Mouse (Mus musculus) gastrocnemius, postnatal 4 days (tissue): ENCODE data around the gene Cenpa. TPM values are rescaled to one million over a fixed set of nuclear protein-coding genes. Genes with fewer than 3 reads are reported as not detected.

ENCODE experiments used
- DNase-seq, 2 experiments: peaks; one replicate each; pipeline ENCODE4 v3.0.0; 2021 to 2022; ENCODE audit warnings: low spot score in 2 of 2, mixed read lengths in 2 of 2
- long read RNA-seq, 2 experiments: library from polyadenylated mRNA; stranded (forward); transcript quantifications; one replicate each; pipeline ENCODE4 v2.0.0; 2021
- total RNA-seq, 2 experiments: library from RNA; stranded (reverse); gene quantifications; 2 replicates each; pipeline ENCODE4 v1.2.3; 2021

Gene Cenpa
- total RNA-seq, result 10 to 100 TPM; 28.7 to 39.2 TPM
- long read RNA-seq, experiment 1, transcript Cenpa-205 (5 exons, 1,466 nt), result minor isoform, 14 of 35 reads
- long read RNA-seq, experiment 1, transcript Cenpa-202 (6 exons, 1,031 nt), result major isoform, 15 of 35 reads
- long read RNA-seq, experiment 1, partial matches to known transcripts, result 1 of 35 reads
- long read RNA-seq, experiment 1, other reads (novel, unspliced or antisense), result 4 of 35 reads
- long read RNA-seq, experiment 2, transcript Cenpa-205 (5 exons, 1,466 nt), result minor isoform, 14 of 36 reads
- long read RNA-seq, experiment 2, transcript Cenpa-202 (6 exons, 1,031 nt), result major isoform, 16 of 36 reads
- long read RNA-seq, experiment 2, partial matches to known transcripts, result 1 of 36 reads
- long read RNA-seq, experiment 2, other reads (novel, unspliced or antisense), result 4 of 36 reads

- DNase-seq, result peak; percentile 59 to 85
Measured at GRCm38 (mm10) chr5:30666391-30667195, at the start of gene Cenpa. Cenpa (plus strand) TSS chr5:30666777.

- DNase-seq, result no peak
Measured at GRCm38 (mm10) chr5:30617357-30617756, 49.2 kb upstream of the Cenpa start.

- DNase-seq, result no peak
Measured at GRCm38 (mm10) chr5:30617851-30618250, 48.7 kb upstream of the Cenpa start.

- no peak for DNase-seq
Measured at GRCm38 (mm10) chr5:30618376-30619003, 48.1 kb upstream of the Cenpa start.

- DNase-seq, result no peak
Measured at GRCm38 (mm10) chr5:30619211-30619610, 47.4 kb upstream of the Cenpa start.

- DNase-seq, result no peak
Measured at GRCm38 (mm10) chr5:30620567-30620966, 46.0 kb upstream of the Cenpa start.

- DNase-seq, result no peak
Measured at GRCm38 (mm10) chr5:30621211-30621790, 45.3 kb upstream of the Cenpa start.

GRCm38 (mm10) chr5:30621844-30622176, 44.8 kb upstream of the Cenpa start:
- no peak for DNase-seq

GRCm38 (mm10) chr5:30622177-30622840, 44.3 kb upstream of the Cenpa start:
- peak in 1 of 2 experiments; percentile 21 for DNase-seq

- DNase-seq, result no peak
Measured at GRCm38 (mm10) chr5:30622841-30623185, 43.8 kb upstream of the Cenpa start.

- no peak for DNase-seq
Measured at GRCm38 (mm10) chr5:30623380-30623779, 43.2 kb upstream of the Cenpa start.

GRCm38 (mm10) chr5:30624311-30624710, 42.3 kb upstream of the Cenpa start:
- no peak for DNase-seq

GRCm38 (mm10) chr5:30624908-30625307, 41.7 kb upstream of the Cenpa start:
- no peak for DNase-seq

- DNase-seq, result no peak
Measured at GRCm38 (mm10) chr5:30625379-30625778, 41.2 kb upstream of the Cenpa start.

GRCm38 (mm10) chr5:30626331-30627105, 40.1 kb upstream of the Cenpa start:
- no peak for DNase-seq

- no peak for DNase-seq
Measured at GRCm38 (mm10) chr5:30628511-30628910, 38.1 kb upstream of the Cenpa start.

GRCm38 (mm10) chr5:30630401-30630800, 36.2 kb upstream of the Cenpa start:
- no peak for DNase-seq

GRCm38 (mm10) chr5:30632134-30632533, 34.4 kb upstream of the Cenpa start:
- DNase-seq, result no peak

GRCm38 (mm10) chr5:30636994-30637393, 29.6 kb upstream of the Cenpa start:
- DNase-seq, result no peak

GRCm38 (mm10) chr5:30638041-30638440, 28.5 kb upstream of the Cenpa start:
- peak; percentile 48 to 70 for DNase-seq
